Mouse (Mus musculus): Measurements from ENCODE around the gene Ssr2.
A peak's percentile ranks its signal among the peaks of the same experiment; 100 is the strongest.

Gene Ssr2

DNA sequence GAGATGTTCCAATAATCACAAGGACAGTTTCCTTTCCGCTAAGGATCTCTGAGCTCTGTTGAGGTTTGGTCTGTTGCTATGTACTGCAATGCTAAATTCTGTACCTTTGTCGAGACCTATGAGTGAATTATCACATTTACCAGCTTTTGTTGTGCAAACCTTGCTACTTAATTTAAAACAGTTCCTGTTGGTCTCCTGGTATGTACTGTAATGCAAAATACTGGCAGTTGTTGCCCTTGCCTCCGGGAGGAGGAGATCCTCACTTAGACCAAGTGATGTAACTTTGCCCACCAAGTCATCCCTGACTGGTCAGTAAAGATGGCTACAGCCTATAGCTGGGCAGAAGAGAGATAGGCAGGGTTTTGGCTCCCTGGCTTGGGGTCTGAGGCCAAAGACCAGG is at the start of gene Ssr2:
TSS of gene Ssr2 (plus strand) at position 337 of the 400 bp plus-strand sequence.
- no peak for DNase-seq

DNA sequence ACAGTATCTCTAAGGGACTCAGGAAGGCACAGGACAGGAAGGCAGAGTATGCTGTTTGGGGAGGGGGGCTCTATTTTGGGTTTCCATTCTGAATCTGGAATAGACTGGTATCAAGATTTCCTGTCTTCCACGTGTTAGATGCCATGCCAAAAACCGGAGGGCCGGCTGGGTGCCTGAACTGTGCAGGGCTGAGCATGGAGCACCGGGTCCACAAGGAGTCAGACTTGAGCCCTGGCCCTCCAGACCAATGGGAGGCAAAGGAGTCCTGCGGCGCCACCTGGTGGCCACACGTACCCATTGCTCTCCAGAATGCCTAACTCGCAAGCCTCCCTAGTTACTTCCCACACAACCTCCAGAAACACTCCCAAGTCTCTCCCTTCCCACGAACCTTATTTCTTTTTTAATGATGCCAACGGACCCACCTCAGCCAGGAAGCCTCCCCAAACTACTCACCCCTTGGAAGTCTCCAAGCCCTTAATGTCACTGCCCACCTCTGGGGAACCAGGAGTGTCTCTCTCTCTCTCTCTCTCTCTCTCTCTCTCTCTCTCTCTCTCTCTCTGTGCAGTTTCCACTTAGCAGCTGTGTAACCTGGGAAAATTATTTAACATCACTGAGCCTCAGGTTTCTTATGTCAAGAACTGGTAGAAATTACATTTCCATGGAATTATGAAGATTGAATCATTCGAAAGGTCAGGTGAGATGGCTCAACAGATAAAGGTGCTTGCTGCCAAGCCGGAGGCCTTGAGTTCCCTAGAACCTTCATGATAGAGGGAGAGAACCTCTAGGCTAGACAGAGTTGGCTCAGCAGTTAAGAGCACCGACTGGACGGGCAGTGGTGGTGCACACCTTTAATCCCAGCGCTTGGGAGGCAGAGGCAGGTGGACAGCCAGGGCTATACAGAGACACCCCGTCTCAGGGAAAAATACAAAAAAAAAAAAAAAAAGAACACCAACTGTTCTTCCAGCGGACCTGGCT is 49.2 kb upstream of the Ssr2 start:
- peak; percentile 78 to 81 for DNase-seq

DNA sequence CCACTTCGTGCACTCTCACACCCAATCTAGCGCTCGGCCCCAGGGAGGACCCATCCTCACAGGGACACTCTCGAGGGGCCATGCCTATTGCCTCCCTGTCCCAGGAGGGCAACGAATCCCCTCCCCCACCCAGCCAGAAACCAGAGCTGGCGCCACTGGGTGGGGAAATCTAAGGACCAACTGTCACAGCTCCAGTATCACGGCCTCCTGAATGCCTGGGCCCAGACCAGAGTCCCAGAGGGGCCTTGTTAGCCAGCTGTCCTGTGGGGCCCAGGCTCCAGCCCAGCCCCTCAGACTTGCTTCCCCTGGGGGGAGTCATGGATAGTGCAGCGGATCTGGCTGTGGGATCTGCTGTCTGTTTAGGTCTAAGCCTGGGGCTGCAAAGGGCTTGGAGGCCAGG is 48.1 kb upstream of the Ssr2 start:
- peak in 1 of 2 experiments; percentile 40 for DNase-seq

DNA sequence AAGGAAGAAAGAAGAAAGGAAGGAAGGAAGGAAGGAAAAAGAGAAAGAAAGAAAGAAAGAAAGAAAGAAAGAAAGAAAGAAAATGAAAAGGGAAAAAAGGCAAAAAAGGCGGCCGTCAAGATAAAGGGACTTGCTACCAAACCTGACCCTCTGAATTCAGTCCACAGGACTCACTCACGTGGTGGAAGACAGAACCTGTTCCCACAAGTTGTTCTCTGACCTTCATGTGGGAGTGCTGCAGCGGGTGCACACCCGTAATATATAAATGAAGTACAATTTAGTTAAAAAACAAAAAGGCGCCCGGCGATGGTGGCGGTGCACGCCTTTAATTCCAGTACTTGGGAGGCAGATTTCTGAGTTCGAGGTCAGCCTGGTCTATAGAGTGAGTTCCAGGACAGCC is 47.0 kb upstream of the Ssr2 start:
- no peak for DNase-seq

DNA sequence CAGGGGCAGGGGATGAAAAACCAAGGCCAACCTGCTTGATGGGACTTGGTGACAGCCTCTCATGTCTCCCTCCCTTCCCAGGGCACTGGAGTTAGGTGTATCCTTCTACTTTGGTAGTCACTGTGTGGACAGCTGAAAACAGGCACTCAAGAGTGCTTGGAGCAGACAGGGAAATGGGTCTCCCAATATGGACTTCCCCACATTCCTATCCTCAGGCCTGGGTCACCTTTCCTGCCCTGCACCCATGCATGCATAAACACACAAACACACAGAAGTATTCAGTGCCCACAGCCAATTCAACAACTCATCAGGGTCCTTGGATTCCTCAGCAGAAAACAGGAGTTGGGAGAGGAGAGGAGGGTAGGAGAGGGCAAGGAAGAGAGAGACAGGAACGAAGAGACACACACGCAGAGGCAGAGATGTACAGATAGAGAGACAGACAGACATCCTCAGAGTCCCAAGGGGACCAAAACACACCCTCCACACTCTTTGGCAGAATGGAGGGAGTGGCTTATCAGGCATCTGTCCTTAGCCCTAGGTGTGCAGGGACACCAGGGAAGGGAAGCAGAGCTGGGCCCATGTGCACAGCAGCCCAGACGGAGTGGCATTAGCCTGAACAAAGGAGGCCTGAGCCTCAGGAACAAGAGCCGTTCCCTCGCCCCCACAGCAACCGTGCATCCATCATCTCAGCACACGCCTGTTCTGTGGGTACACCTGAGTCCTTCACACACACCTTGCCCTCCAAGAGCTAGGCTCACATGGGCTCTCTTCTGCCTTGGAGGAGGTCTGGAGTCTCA is 46.3 kb upstream of the Ssr2 start:
- no peak for DNase-seq

DNA sequence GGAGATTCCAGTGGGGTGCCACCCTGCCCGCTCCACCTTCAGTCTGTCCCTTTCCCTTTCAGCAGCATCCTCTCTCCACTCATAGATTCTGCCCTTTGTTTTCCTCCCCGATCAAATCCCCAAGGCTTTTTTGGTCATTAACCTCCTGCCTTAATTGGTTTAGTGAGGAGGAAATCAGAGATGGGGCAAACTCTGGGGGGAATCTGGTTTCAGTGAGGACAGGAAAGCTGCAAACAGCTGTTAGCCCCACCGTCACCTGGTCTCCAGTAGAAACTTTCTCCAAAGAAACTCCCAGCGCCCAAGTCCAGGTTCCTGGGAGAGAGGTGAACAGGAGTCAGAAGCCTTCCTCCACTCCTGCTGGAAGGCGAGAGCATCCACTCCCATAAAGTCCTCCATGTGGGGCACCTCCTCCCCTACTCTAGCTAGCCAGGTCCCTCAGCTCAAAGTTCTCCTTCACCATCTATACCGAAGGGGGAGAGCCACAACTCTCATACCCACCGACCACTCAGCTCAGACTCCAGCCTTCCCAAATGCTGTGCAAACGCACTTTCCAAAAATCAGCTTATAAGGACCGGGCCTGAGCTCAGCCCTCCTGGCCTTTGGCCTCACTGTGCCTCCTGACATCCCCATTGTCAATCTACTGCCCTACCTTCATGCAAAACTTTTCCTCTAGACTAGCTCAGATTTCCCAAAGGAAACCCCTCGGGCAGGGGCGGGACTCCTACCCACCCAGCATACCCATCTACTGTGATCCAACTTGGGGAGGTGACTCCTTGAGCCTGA is 45.4 kb upstream of the Ssr2 start:
- DNase-seq = peak in 1 of 2 experiments; percentile 42

DNA sequence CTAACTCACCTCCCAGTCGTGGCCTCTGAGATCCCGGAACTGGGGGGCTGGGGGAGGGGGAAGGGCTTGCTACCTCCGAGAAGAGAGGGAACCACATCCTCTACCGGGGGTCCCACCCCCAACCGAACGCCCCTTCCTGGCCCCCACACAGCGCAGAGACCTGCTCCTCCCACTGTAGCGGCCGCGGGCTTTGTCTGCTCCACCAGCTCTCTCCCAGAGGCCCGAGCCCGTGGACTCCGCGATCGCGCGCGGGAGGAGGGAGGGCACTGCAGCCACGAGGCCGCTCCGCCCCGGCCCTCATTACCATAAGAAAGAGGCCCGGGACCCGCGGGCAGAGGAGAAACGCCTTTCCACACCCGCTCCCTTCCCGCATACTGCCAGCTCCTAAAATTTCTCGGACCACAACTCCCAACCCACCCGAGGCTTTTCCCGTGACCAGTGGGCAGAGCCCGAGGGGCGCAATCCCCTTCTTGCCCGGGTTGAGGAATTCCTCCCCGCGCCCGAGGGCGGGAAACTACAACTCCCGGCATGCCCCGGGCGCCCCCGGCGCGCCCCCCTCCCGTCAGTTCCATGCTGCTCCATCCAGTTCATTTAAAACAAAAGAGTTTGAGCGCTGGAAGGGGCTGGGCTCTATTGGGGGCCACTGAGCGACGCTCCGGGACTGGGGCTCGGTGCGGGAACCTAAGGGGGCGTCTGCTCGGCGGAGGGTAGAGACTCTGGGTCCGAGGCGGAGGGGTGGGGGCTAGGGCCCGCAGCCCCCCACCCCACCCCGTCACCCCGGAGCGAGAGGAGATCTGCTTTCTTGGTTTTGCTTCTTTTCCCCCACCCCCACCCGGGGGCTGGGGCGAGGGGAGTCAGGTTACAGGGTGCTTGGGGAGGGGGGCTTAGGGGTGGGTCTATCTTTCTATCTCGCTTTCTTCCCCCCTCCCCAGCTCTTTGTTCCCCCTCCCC is 44.1 kb upstream of the Ssr2 start:
- peak; percentile 92 to 97 for DNase-seq

DNA sequence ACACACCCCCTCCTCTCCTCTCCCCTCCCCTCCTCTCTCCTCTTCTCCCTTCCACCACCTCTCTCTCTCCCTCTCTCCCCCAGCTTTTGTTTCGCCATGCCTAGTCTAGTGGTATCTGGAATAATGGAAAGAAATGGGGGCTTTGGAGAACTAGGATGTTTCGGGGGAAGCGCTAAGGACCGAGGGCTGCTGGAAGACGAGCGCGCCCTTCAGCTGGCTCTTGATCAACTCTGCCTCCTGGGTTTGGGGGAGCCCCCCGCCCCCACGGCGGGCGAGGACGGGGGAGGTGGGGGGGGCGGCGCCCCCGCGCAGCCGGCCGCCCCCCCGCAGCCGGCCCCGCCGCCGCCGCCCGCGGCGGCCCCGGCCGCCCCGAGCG is 43.4 kb upstream of the Ssr2 start, which contains the start of gene Mex3a:
TSS of gene Mex3a (plus strand) at position 97 of the 376 bp plus-strand sequence.
- DNase-seq = peak; percentile 25 to 53

DNA sequence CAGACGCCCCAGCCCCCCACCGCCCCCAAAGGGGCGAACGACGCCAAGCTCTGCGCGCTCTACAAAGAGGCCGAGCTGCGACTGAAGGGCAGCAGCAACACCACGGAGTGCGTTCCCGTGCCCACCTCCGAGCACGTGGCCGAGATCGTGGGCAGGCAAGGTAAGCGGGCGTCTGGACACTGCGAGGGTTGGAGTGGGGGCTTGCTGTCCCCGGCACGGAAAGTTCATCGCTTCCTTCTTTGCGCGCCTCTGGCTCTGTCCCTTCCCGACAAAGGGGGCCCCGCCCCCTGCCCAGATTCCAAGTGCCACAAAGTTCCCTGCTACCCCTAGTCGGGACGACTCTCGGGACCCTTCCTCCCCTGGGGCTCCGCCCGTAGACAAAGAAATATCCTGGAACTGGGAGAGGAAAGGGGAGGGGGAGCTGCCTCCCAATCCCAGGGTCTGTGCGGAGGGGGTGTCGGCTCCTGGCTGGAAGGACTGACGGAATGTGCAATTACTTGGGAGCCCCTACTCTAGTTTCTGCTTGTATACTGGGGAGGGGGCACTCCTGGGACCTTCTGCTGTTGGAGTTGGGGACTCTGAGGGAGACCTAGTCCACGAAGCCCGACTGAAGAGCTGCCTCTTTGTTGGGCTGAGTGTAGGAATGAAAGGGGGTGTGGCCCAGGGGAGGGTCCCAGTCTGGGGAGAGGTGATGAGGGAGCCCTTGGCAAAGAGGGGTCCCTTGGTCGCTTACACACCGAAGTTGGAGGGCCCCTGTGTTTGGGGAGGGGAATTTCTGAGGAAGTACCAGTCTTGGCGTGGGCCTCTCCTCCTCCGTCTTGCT is 42.8 kb upstream of the Ssr2 start:
- DNase-seq = peak; percentile 36 to 63

DNA sequence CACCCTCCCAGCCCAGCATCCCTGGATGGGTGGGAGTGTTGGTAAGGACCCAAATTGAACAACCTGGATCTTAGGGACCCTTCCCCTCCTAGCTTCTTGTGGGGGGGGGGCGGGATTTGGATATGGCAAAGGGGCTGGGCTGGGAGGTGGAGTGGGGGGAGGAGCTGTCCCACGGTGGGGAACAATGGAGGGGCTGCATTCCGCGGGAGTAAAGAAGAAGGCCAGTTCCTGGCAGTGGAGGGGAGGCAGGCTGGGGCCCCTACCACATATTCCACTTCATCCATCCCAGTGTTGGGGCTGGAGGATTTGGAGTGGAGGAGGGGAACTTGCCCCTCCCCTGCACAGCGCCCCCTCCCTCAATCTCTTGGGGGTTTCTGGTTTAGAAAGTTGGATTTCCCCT is 42.0 kb upstream of the Ssr2 start:
- peak in 1 of 2 experiments; percentile 36 for DNase-seq

DNA sequence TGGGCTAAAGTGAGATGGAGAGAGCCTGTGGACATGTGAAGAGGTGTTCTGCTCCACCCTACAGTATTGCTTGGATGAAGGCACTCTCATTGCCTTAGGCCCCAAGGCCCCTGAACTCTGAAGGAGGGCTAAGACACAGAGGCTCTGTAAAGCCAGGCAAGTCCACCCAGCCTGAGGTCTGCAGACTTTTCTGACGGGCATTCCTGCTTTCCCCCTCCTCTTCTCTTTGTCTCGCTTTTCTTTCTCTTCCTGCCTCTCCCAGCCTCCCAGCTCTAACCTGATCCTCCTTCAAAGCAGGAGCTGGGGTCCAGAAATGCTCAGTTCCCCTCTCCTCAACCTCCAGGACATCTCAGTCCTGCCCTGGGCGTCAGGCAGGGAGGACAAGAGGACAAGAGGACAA is 40.7 kb upstream of the Ssr2 start:
- DNase-seq = no peak

DNA sequence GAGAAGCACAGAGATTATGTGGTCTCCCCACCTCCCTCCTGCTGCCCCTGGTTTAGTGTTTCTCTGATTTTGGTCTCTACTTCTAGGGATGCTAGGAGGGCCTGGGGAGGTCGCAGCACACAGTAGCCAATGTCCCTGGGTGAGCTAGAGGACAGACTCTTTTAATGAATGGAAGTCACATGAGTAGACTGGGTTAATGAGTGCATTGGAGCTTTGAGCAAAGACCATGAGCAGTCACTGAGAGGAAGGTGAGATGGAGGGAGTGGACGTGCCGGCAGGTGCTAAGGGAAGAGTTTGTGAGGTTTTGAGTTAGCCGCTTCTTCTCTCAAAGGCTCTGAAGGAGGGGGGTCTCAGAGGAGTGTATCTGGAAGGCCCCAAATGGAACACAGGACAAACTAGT is 40.1 kb upstream of the Ssr2 start:
- DNase-seq = no peak

DNA sequence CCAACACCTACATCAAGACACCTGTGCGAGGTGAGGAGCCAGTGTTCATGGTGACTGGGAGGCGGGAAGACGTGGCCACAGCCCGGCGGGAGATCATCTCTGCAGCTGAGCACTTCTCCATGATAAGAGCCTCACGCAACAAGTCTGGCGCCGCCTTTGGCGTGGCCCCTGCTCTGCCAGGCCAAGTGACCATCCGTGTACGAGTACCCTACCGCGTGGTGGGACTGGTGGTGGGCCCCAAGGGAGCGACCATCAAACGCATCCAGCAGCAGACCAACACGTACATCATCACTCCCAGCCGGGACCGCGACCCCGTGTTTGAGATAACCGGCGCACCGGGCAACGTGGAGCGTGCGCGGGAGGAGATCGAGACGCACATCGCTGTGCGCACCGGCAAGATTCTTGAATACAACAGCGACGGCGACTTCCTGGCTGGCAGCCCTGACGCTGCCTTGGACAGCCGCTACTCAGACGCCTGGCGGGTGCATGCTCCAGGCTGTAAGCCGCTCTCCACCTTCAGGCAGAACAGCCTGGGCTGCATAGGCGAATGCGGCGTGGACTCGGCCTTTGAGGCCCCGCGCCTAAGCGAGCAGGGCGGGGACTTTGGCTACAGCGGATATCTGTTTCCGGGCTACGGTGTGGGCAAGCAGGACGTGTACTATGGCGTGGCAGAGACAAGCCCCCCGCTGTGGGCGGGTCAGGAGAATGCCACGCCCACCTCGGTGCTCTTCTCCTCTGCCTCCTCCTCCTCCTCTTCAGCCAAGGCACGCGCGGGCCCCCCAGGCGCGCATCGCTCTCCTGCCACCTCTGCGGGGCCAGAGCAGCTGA is 39.4 kb upstream of the Ssr2 start:
- DNase-seq = peak in 1 of 2 experiments; percentile 37

DNA sequence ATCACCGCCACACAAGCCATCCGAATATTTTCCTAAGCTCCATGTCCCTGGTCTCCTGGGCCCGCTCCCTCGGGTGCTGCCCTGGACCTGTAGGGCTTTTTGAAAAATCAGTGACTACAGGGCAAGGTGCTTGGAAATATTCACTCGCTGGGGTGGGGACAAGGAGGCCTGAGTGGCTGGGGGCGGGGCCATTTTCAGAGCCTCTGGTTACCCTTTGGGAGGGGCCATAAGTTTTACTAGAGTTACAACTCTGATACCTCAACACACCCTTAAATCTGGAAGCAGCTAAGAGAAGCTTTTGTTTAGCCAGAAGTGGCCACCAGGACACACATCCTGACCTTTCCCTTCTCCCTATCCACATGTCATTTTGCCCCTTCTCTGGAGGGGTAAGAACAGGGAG is 38.5 kb upstream of the Ssr2 start:
- no peak for DNase-seq

DNA sequence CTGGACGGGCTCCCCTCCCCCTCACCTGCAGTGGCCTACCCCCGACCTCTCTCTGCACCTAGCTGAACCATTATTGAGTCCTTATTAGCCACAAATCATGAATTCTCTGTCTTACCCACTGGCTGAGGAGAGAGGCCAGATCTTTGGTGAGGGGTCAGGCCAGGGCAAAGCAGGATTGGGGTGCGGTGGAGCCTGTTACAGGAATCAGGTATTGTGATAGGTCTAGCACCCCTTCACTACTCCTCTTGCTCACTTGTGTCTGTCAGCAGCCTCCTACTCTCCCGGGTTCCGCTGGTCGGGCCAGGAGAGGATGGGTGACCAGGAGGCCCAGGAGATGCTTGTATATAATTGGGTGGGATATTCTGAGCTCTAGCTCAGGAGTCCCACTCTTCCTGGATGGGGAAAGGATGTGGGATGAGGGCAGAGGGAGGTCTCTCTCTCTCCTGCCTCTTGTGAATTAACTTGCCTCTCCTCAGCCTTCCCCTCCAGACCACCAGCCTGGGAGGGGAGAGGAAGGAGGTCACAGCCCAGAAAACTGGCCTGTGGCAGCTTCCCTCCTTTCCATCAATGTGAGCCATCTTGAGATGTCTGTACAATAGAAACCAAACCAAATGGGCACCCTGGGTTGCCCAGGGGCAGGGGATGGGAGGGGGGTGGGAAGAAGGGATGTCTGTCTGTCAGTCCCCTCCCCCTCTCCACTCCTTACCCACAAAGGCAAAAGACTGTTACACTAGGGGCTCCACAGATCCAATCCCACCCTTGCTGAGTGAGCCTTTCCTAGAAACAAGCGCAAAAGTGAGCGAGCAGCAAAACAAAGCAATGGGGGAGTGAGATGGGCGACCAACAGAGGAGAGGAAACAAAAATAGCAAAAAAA is 37.2 kb upstream of the Ssr2 start:
- DNase-seq = no peak

DNA sequence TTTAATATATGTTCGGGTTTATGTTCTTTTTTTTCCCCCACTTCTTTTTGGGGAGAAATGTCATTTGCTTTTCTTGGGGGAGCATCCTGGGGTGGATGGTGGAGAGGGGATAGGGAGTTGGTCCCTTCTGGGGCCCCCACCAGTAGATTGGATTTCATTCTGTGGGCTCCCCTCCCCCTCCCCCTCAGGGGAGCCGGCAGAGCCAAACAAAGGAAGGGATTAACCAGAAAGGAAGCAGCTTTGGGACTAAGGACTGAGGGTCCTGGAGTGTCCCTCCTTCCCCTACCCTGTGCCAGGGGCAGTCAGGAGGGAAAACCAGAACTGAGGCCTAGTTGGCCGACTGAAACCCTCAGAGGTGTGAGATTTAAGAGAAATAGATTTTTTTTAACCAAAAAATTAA is 36.3 kb upstream of the Ssr2 start:
- DNase-seq = no peak

DNA sequence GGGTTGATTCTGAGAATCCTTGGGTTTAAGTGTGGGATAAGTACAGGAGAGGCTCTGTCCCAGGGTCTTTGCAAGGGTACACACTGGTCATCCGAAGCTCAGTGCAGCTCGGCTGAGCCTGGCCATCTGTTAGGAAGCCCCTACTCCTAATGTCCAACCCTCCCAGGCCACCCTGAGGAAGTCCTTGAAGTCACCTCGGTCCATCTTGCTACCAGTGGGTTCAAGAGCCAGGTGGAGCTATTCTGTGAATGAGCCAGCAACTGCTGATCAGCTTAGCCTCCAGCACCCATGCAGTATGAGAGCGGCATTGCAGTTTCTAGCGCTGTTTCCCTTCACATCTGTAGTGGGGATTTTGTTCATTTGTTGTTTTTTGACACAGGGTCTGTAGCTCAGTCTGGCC is 35.6 kb upstream of the Ssr2 start:
- DNase-seq = no peak

DNA sequence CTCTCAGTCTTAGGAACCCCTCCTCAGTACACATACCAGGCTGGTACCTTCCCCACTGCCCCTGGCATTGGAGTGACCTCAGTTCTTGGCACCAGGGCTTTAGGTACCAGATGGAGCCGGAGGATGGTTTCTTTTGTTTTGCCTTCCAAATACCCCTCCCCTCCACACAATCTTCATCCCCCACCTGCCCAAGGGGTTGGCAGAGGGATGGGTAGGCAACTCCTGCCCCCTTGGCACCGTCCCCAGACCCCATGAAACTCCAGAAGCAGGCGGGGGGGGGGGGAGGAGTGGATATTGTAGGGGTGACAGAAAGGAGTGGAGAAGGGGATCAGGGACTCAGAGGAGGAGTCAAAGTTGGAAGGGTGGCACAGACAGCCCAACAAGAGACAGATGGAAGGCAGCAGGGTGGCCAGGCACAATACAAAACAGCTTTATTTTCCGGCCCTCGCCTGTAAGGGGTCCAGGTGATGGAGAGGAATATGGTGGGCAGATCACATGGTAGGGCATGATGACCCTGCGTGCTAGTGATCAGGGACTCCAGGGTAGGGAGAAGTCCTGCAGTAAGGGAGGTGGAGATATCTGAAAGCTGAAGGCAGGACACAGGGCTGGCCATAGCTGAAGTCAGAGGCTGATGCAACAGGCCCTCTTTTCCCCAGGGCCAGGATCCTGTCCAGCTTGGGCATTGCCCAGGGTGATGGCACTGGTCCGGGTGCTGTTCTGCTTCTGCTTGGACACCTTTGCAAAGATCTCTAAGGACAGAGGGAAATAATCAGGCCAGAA is 33.9 kb upstream of the Ssr2 start:
- DNase-seq = no peak
